Mouse (Mus musculus) testis, postnatal 14 days (tissue): ENCODE data around the gene Gng8.

ENCODE experiments used
- DNase-seq: peaks from one replicate; pipeline ENCODE4 v3.0.0; 2021; ENCODE audit warnings: low spot score

The Gng8 gene

GRCm38 (mm10) chr7:16924037-16924834, 32.6 kb downstream of the Gng8 start, which contains the start of gene Calm3:
Gene Calm3 (minus strand): TSS chr7:16924114.
- DNase-seq: peak; percentile 99

- no peak for DNase-seq
These were observed 36.8 kb downstream of the Gng8 start for GRCm38 (mm10) chr7:16928341-16928740.

GRCm38 (mm10) chr7:16930850-16931249, 39.3 kb downstream of the Gng8 start:
- DNase-seq: no peak

DNA sequence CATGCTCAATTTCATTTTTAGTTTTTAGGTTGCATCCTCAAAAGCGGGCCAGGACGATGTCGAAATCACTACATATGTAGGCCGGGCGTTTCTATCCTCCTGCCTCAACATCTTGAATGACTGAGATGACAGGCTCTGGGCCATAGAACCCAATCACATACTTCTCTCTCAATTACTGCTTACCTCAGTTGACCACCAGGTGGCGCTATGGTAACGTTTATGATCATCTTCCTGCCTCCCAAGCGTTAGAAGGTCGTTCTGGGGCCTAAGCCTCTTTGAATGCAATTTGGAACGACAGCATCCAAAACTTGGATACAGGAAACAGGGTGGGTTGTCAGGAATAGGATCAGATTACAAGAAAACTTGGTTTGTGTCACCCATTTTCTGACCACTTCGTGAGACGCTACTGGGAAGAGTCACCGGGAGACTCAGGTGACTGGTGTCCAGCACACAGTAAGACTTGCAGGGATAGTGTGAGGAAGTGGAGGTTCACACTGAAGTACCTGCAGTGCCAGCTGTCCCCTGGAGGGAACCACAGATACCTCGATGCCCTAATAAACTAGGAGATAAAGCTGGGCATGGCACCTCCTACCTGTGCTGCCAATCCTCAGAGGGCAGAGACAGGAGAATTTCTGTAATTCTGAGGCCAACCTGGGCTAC, 40.5 kb downstream of the Gng8 start:
- DNase-seq: peak; percentile 72

- no peak for DNase-seq
These were observed 41.4 kb downstream of the Gng8 start for GRCm38 (mm10) chr7:16932704-16933577.

DNA sequence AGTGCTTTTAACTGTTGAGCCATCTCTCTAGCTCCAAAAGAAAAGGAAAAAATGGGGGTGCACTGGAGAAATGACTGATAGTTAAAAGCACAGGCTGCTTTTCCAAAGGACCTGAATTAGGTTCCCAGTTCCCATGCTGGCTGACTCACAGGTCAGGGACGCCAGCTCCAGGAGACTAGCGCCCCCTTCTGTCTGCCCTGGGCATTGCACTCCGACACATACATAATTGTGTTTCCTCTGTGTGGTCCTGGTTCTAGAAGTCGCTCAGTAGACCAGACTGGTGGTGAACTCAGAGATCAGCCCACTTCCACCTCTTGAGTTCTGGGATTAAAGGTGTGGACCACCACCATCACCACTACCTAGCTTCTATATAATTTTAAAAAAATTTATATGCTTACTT, 45.7 kb downstream of the Gng8 start:
- DNase-seq: peak; percentile 68

DNA sequence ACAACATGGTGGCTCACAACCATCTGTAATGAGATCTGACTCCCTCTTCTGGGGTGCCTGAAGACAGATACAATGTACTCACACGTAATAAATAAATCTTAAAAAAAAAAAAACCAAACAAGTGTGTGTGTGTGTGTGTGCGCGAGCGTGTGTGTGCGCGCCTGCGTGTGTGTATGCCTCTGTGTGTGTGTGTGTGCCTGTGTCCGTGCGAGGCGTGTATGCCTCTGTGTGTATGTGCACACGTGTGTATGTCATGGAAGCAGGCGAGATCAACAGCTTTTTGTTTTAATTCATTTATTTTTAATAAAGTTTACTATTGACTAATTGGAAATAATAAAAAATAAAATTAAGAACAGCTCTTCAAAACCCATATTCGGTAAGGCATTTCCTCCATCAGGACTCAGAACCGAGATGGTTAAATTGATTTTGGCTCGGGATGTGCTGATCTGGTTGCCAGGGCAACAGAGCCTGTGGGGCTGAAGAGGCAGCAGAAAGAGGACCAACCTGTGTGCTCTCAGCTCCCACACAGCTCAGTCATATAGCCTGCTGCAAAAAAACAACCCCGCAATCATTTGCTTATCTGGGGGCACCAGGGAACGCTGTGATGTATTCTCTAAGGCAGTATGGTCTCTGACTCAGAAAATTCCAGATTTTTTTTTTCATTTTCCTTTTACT, 46.7 kb downstream of the Gng8 start:
- no peak for DNase-seq

DNA sequence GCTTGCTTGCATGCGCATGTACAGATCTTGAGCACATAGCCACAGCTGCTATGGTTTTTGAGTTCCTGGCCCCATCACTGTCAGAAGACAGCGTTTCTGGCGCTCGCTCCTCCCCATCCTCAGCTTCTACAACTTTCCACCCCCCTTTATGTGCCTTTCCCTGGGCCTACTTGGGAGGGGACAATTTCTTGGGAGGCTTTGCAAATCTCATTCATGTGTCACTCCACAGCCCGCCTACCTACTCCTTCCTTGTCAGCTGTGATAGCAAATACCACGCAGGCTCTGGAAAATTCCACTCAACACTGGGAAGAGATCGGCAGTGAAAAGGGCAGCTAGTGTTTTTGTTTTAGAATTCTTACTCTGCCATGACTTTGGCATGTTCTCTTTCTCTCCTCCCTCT, 48.7 kb downstream of the Gng8 start:
- DNase-seq: no peak

DNA sequence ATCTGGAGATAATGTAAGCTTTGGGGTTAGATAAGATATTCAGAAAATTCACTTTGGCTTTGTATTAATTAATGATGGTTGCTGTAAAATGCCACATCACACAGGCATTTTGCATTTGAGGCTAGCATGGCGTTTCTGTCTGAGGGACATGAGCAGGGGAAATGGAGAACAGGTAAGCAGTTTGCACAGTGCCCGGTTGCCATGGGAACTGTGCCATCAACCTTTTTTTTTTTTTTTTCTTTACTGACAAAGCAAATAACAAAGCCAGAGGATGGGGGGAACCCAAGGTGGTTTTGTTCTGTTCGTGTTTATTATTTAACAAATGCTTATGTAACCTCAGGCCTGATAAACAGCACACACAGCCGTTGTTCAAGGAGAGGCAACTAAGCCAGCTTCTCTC, 51.3 kb downstream of the Gng8 start:
- no peak for DNase-seq

GRCm38 (mm10) chr7:16944061-16944807, 52.6 kb downstream of the Gng8 start, which contains the start of gene Pnmal2:
Gene Pnmal2 (plus strand): TSS chr7:16944682.
- peak; percentile 86 for DNase-seq

DNA sequence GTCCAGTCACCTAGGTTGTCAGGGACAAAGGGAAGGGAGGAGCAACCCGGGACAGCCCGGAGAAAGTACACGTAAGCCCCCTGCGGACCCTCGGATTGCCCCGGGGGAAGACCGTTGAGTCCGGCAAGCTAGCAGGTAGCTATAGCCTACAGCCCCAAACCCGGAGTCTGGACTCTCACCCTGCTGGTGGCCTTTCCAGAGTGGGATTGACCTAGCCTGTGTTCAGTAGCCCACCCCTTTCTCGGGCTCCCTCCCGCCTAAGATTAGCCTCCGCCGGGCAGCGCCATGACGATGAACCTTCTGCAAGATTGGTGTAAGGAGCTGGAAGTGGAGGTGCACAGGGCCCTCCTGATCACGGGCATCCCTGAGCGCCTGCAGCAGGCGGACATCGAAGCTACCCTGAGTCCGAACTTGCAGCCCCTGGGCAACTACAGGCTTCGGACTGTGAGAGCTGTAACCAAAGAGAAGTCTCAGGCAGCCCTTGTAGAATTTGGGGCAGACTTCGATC, 53.3 kb downstream of the Gng8 start:
- no peak for DNase-seq
